Mouse (Mus musculus): Measurements from ENCODE around the gene Tmed10. TPM values are rescaled to one million over a fixed set of nuclear protein-coding genes. Genes with fewer than 3 reads are reported as not detected.
A peak's percentile ranks its signal among the peaks of the same experiment; 100 is the strongest.

Gene Tmed10
- polyA plus RNA-seq, 1 experiment from 2014 or later = 372 TPM

GRCm38 (mm10) chr12:85345559-85345958, 29.1 kb downstream of the Tmed10 start:
- ATAC-seq (ENCODE audit: low read depth) (no peak), DNase-seq (ENCODE audit: low spot score) (no peak)
- no peak overlapping the region for H3K4me2 ChIP-seq (ENCODE audit: low read depth, low read length)
- no peak overlapping the region for H3K4me3 ChIP-seq (ENCODE audit: low read depth, low read length)
- H3K9ac ChIP-seq (ENCODE audit: low read depth, low read length) = no peak overlapping the region
- H3K4me1 ChIP-seq (ENCODE audit: control insufficient read depth, insufficient read depth, low read length) = no peaks in the 10 kb centered on the region
- peaks cover 37% of the 10 kb centered on the region for H3K36me3 ChIP-seq (ENCODE audit: control insufficient read depth, insufficient read depth, low read length)
- no peak overlapping the region for H3K27ac ChIP-seq (replicated peaks; ENCODE audit: low read depth, low read length)
- H3K27me3 ChIP-seq (replicated peaks; ENCODE audit: control insufficient read depth, insufficient read depth, low read length) = no peaks in the 10 kb centered on the region
- WGBS = 90% methylated on average over 6 of the region's 6 CpGs
- H3K9me3 ChIP-seq (ENCODE audit: control insufficient read depth, low read length) = no peaks in the 10 kb centered on the region

- no peak overlapping the region for H3K4me3 ChIP-seq (ENCODE audit: low read depth, low read length)
- H3K9ac ChIP-seq (ENCODE audit: low read depth, low read length) = no peak overlapping the region
- no peaks in the 10 kb centered on the region for H3K9me3 ChIP-seq (ENCODE audit: control insufficient read depth, low read length)
- peaks cover 30% of the 10 kb centered on the region for H3K36me3 ChIP-seq (ENCODE audit: control insufficient read depth, insufficient read depth, low read length)
- 27% methylated on average over 7 of the region's 7 CpGs for WGBS
- H3K4me1 ChIP-seq (ENCODE audit: control insufficient read depth, insufficient read depth, low read length) = no peaks in the 10 kb centered on the region; the same call in 1 of the 2 replicates
- no peak overlapping the region for H3K4me2 ChIP-seq (ENCODE audit: low read depth, low read length)
- no peaks in the 10 kb centered on the region for H3K27me3 ChIP-seq (replicated peaks; ENCODE audit: control insufficient read depth, insufficient read depth, low read length)
- 0 out of 2 replicates have a peak overlapping the region, but pooled peaks have one; percentile 33 for H3K27ac ChIP-seq (replicated peaks; ENCODE audit: low read depth, low read length)
- DNase-seq (ENCODE audit: low spot score) (peak; percentile 71), ATAC-seq (ENCODE audit: low read depth) (peak; percentile 47; the same call in 1 of the 2 replicates)
Measured at GRCm38 (mm10) chr12:85344252-85344651, 30.4 kb downstream of the Tmed10 start.

- no peak for DNase-seq (ENCODE audit: low spot score)
- no peak overlapping the region for H3K27ac ChIP-seq (replicated peaks; ENCODE audit: low read depth, low read length)
- no peaks in the 10 kb centered on the region for H3K27me3 ChIP-seq (replicated peaks; ENCODE audit: control insufficient read depth, insufficient read depth, low read length)
- WGBS = 74% methylated on average over 4 of the region's 4 CpGs
- no peak overlapping the region for H3K9ac ChIP-seq (ENCODE audit: low read depth, low read length)
- H3K36me3 ChIP-seq (ENCODE audit: control insufficient read depth, insufficient read depth, low read length) = peaks cover 16% of the 10 kb centered on the region
- peaks cover 6% of the 10 kb centered on the region; the same call in 1 of the 2 replicates for H3K4me1 ChIP-seq (ENCODE audit: control insufficient read depth, insufficient read depth, low read length)
- H3K9me3 ChIP-seq (ENCODE audit: control insufficient read depth, low read length) = no peaks in the 10 kb centered on the region
- H3K4me3 ChIP-seq (ENCODE audit: low read depth, low read length) = no peak overlapping the region
- H3K4me2 ChIP-seq (ENCODE audit: low read depth, low read length) = no peak overlapping the region
- ATAC-seq (ENCODE audit: low read depth) = no peak
Measured at GRCm38 (mm10) chr12:85342310-85342709, 32.3 kb downstream of the Tmed10 start.

GRCm38 (mm10) chr12:85341131-85341530, 33.5 kb downstream of the Tmed10 start:
- H3K9ac ChIP-seq (ENCODE audit: low read depth, low read length) = no peak overlapping the region
- 50% methylated on average over 1 of the region's 1 CpGs for WGBS
- no peaks in the 10 kb centered on the region for H3K27me3 ChIP-seq (replicated peaks; ENCODE audit: control insufficient read depth, insufficient read depth, low read length)
- H3K9me3 ChIP-seq (ENCODE audit: control insufficient read depth, low read length) = no peaks in the 10 kb centered on the region
- H3K4me2 ChIP-seq (ENCODE audit: low read depth, low read length) = no peak overlapping the region
- peaks cover 6% of the 10 kb centered on the region; the same call in 1 of the 2 replicates for H3K4me1 ChIP-seq (ENCODE audit: control insufficient read depth, insufficient read depth, low read length)
- H3K36me3 ChIP-seq (ENCODE audit: control insufficient read depth, insufficient read depth, low read length) = peaks cover 23% of the 10 kb centered on the region
- 0 out of 2 replicates have a peak, but pooled peaks have one; percentile 20 for ATAC-seq (ENCODE audit: low read depth)
- DNase-seq (ENCODE audit: low spot score) = peak; percentile 93
- H3K4me3 ChIP-seq (ENCODE audit: low read depth, low read length) = no peak overlapping the region
- H3K27ac ChIP-seq (replicated peaks; ENCODE audit: low read depth, low read length) = no peak overlapping the region

DNA sequence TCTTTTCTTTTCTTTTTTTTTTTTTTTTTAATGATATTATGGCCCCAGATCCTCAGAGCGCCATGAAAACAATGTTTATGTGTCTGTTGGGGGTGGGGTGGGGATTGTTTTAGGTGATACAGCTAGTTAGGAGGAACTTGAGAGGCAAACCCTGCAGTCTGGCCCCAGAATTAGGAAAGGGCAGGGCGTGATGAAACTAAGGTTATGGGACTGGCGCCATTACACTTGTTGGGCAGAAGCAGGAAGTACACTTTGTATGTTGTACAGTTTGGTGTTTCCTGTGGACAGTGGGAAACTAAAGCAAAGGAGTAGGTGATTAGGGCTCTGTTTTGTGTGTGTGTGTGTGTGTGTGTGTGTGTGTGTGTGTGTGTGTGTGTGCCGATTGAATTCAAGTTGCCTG, 34.7 kb downstream of the Tmed10 start:
- H3K4me3 ChIP-seq (ENCODE audit: low read depth, low read length) = peak overlapping the region; percentile 98
- peaks cover 33% of the 10 kb centered on the region for H3K36me3 ChIP-seq (ENCODE audit: control insufficient read depth, insufficient read depth, low read length)
- H3K27me3 ChIP-seq (replicated peaks; ENCODE audit: control insufficient read depth, insufficient read depth, low read length) = no peaks in the 10 kb centered on the region
- H3K4me2 ChIP-seq (ENCODE audit: low read depth, low read length) = peak overlapping the region; percentile 77
- peak overlapping the region; percentile 96; the same call in 1 of the 2 replicates for H3K9ac ChIP-seq (ENCODE audit: low read depth, low read length)
- WGBS = 44% methylated on average over 4 of the region's 4 CpGs
- DNase-seq (ENCODE audit: low spot score) (no peak), ATAC-seq (ENCODE audit: low read depth) (no peak)
- no peak overlapping the region; the same call in 1 of the 2 replicates for H3K27ac ChIP-seq (replicated peaks; ENCODE audit: low read depth, low read length)
- peaks cover 6% of the 10 kb centered on the region; the same call in 1 of the 2 replicates for H3K4me1 ChIP-seq (ENCODE audit: control insufficient read depth, insufficient read depth, low read length)
- H3K9me3 ChIP-seq (ENCODE audit: control insufficient read depth, low read length) = no peaks in the 10 kb centered on the region

- WGBS = 0% methylated on average over 23 of the region's 36 CpGs
- no peaks in the 10 kb centered on the region for H3K27me3 ChIP-seq (replicated peaks; ENCODE audit: control insufficient read depth, insufficient read depth, low read length)
- peak; percentile 88 for ATAC-seq (ENCODE audit: low read depth)
- H3K27ac ChIP-seq (replicated peaks; ENCODE audit: low read depth, low read length) = peak within 1 kb of the TSS; percentile 82
- peaks cover 40% of the 10 kb centered on the region for H3K36me3 ChIP-seq (ENCODE audit: control insufficient read depth, insufficient read depth, low read length)
- H3K9me3 ChIP-seq (ENCODE audit: control insufficient read depth, low read length) = no peaks in the 10 kb centered on the region
- H3K4me2 ChIP-seq (ENCODE audit: low read depth, low read length) = peak within 1 kb of the TSS; percentile 77
- peak; percentile 97 for DNase-seq (ENCODE audit: low spot score)
- H3K9ac ChIP-seq (ENCODE audit: low read depth, low read length) = peak within 1 kb of the TSS; percentile 96
- H3K4me3 ChIP-seq (ENCODE audit: low read depth, low read length) = peak within 1 kb of the TSS; percentile 98
- peaks cover 6% of the 10 kb centered on the region; the same call in 1 of the 2 replicates for H3K4me1 ChIP-seq (ENCODE audit: control insufficient read depth, insufficient read depth, low read length)
Measured at GRCm38 (mm10) chr12:85339243-85339729, 35.4 kb downstream of the Tmed10 start, which contains the start of gene Nek9. Nek9 (minus strand) TSS chr12:85339362.

GRCm38 (mm10) chr12:85338815-85339214, 35.8 kb downstream of the Tmed10 start:
- H3K36me3 ChIP-seq (ENCODE audit: control insufficient read depth, insufficient read depth, low read length) = peaks cover 44% of the 10 kb centered on the region
- peak overlapping the region; percentile 96 for H3K9ac ChIP-seq (ENCODE audit: low read depth, low read length)
- no peaks in the 10 kb centered on the region for H3K27me3 ChIP-seq (replicated peaks; ENCODE audit: control insufficient read depth, insufficient read depth, low read length)
- ATAC-seq (ENCODE audit: low read depth) (peak; percentile 67), DNase-seq (ENCODE audit: low spot score) (peak; percentile 16)
- peak overlapping the region; percentile 77 for H3K4me2 ChIP-seq (ENCODE audit: low read depth, low read length)
- H3K27ac ChIP-seq (replicated peaks; ENCODE audit: low read depth, low read length) = peak overlapping the region; percentile 82
- WGBS = 1% methylated on average over 17 of the region's 42 CpGs
- peaks cover 6% of the 10 kb centered on the region; the same call in 1 of the 2 replicates for H3K4me1 ChIP-seq (ENCODE audit: control insufficient read depth, insufficient read depth, low read length)
- peak overlapping the region; percentile 98 for H3K4me3 ChIP-seq (ENCODE audit: low read depth, low read length)
- no peaks in the 10 kb centered on the region for H3K9me3 ChIP-seq (ENCODE audit: control insufficient read depth, low read length)

- Histone ChIP-seq H3K27ac (replicated peaks; ENCODE audit: low read depth, low read length) (no peak overlapping the region), H3K36me3 (ENCODE audit: control insufficient read depth, insufficient read depth, low read length) (peaks cover 50% of the 10 kb centered on the region), H3K9ac (ENCODE audit: low read depth, low read length) (peak overlapping the region; percentile 96; the same call in 1 of the 2 replicates), H3K4me1 (ENCODE audit: control insufficient read depth, insufficient read depth, low read length) (peaks cover 6% of the 10 kb centered on the region; the same call in 1 of the 2 replicates), H3K4me3 (ENCODE audit: low read depth, low read length) (peak overlapping the region; percentile 98), H3K4me2 (ENCODE audit: low read depth, low read length) (peak overlapping the region; percentile 77), H3K9me3 (ENCODE audit: control insufficient read depth, low read length) (no peaks in the 10 kb centered on the region), H3K27me3 (replicated peaks; ENCODE audit: control insufficient read depth, insufficient read depth, low read length) (no peaks in the 10 kb centered on the region)
- 83% methylated on average over 6 of the region's 6 CpGs for WGBS
- ATAC-seq (ENCODE audit: low read depth) (no peak), DNase-seq (ENCODE audit: low spot score) (no peak)
Measured at GRCm38 (mm10) chr12:85337567-85338311, 36.9 kb downstream of the Tmed10 start.

Data from embryonic facial prominence, embryonic 14.5 days (tissue).